Mouse (Mus musculus): ENCODE measurements around the gene Fgf22.

Gene Fgf22

DNA sequence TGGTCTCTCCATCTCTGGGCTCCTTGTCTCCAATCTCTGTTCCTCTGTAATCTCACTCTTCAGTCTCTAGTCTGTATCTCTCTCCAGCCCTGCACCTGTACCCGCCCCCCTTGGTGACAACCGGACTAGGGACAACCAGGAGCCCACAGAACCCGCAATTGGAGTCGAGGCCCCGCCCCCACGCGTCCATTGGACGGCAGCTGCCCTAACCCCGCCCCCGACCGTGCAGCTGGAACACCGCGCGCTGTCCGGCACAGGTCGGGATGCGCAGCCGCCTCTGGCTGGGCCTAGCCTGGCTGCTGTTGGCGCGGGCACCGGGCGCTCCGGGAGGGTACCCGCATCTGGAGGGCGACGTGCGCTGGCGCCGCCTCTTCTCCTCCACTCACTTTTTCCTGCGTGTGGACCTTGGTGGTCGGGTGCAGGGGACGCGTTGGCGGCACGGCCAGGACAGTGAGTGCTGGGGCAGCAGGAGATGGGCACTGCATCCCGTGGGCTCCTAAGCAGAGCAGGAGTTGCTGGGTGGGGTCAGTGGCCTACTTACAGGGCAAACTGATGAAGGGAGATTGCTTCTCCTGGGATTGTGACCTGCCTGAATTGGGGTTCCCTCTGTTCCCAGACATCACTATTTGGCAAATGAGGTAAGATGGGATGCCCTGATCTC, at the start of gene Fgf22:
Gene Fgf22 (plus strand): TSS at position 221 of the 661 bp plus-strand sequence.
- Histone ChIP-seq H3K9me3 (ENCODE audit: low read length) (no peaks in the 10 kb centered on the region), H3K36me3 (ENCODE audit: insufficient read depth, low read length) (peaks cover 31% of the 10 kb centered on the region), H3K4me1 (replicated peaks; ENCODE audit: low read depth, low read length) (peaks cover 47% of the 10 kb centered on the region), H3K4me3 (replicated peaks; ENCODE audit: low read length) (peak within 1 kb of the TSS; percentile 77), H3K27me3 (ENCODE audit: insufficient read depth, low read length) (peaks cover 13% of the 10 kb centered on the region; the same call in 1 of the 2 replicates)
- no peak for TF ChIP-seq POU5F1 (IDR thresholded peaks at IDR 0.05; ENCODE audit: borderline replicate concordance, low read length)
- no peak for TF ChIP-seq CTCF (conservative IDR thresholded peaks at IDR 0.05; ENCODE audit: low read length)
- no peak for TF ChIP-seq NANOG (IDR thresholded peaks at IDR 0.05; ENCODE audit: borderline replicate concordance, low read length)

DNA sequence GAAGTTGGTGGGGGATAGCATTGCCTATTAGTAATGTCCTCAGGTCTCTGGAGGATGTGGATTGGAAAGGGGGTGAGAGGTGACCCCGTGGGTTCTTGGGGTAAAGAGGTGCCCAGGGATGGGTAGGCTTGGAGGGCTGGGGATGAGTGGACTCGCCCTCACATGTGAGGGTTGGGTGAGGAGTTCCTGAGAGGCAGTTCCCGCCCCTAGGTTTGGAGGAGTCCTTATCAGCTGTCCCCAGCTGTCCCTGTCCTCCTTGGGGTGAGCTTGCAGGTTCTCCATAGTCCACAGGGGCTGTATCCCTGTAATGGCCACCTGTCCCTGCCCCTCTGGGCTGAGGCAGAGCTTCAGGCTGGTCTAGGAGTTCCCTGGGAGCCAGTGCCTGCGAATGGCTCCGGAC, 48.9 kb upstream of the Fgf22 start:
- Histone ChIP-seq H3K9me3 (ENCODE audit: low read length) (no peaks in the 10 kb centered on the region), H3K27me3 (ENCODE audit: insufficient read depth, low read length) (no peaks in the 10 kb centered on the region), H3K36me3 (ENCODE audit: insufficient read depth, low read length) (peaks cover 59% of the 10 kb centered on the region), H3K4me3 (replicated peaks; ENCODE audit: low read length) (peak overlapping the region; percentile 96), H3K4me1 (replicated peaks; ENCODE audit: low read depth, low read length) (peaks cover 74% of the 10 kb centered on the region)
- TF ChIP-seq CTCF (conservative IDR thresholded peaks at IDR 0.05; ENCODE audit: low read length): no peak
- TF ChIP-seq POU5F1 (IDR thresholded peaks at IDR 0.05; ENCODE audit: borderline replicate concordance, low read length): no peak
- TF ChIP-seq NANOG (IDR thresholded peaks at IDR 0.05; ENCODE audit: borderline replicate concordance, low read length): no peak

DNA sequence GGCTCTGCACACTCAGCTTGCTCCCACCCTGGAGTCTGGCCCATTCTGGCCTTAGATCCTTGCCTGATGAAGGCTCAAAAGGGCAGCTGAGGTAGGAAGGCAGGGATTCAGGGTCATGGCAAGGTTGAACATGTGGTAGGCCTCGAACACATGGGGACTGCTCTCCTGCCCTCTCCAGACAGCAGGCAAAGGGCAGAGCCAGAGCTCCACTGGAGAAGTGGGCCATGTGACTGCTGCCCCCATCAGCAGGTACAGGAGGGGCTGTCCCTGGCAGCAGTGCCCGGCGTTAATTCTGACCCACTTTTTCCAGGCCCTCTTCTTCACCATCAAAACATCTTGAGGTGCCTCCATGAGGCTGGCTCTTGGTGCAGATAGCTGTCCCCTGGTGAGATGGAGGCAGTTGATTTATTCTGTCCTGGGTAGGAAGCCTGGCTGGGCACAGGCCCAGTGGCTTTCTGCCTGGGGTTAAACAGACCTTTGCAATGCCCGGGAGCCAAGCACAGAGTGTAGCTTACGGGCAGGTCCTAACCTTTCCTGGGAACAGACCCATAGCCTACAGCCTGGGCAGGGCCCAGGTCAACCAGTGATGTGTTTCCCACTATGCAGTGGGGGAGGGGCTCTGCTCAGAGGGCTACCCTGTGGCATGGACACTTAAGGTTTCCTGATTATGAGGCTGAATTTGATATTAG, 48.3 kb upstream of the Fgf22 start:
- Histone ChIP-seq H3K4me3 (replicated peaks; ENCODE audit: low read length) (peak overlapping the region; percentile 96), H3K27me3 (ENCODE audit: insufficient read depth, low read length) (no peaks in the 10 kb centered on the region), H3K36me3 (ENCODE audit: insufficient read depth, low read length) (peaks cover 65% of the 10 kb centered on the region), H3K9me3 (ENCODE audit: low read length) (no peaks in the 10 kb centered on the region), H3K4me1 (replicated peaks; ENCODE audit: low read depth, low read length) (peaks cover 74% of the 10 kb centered on the region)
- TF ChIP-seq POU5F1 (IDR thresholded peaks at IDR 0.05; ENCODE audit: borderline replicate concordance, low read length) (no peak), NANOG (IDR thresholded peaks at IDR 0.05; ENCODE audit: borderline replicate concordance, low read length) (no peak), CTCF (conservative IDR thresholded peaks at IDR 0.05; ENCODE audit: low read length) (no peak)

DNA sequence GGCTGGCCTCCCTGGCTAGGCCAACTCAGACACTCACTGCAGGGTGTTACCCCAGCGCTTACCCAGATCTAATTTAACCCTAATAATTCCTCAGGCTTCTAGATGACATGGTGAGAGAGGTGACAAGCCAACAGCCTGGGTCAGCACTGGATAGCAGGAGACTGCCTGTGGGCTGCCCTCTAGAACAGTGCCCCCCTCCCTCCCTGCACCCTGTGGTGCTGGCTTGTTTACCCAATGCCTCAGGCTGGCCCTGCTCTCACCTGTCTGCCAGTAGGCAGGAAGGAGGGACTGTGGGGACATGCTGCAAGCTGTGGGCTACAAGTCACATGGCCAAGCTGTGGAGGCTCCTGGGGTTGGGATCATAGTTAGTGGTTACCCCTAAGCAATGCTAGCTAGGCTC, 47.7 kb upstream of the Fgf22 start:
- Histone ChIP-seq H3K36me3 (ENCODE audit: insufficient read depth, low read length) (peaks cover 71% of the 10 kb centered on the region), H3K27me3 (ENCODE audit: insufficient read depth, low read length) (no peaks in the 10 kb centered on the region), H3K4me3 (replicated peaks; ENCODE audit: low read length) (peak overlapping the region; percentile 96), H3K9me3 (ENCODE audit: low read length) (no peaks in the 10 kb centered on the region), H3K4me1 (replicated peaks; ENCODE audit: low read depth, low read length) (peaks cover 77% of the 10 kb centered on the region)
- TF ChIP-seq CTCF (conservative IDR thresholded peaks at IDR 0.05; ENCODE audit: low read length) (no peak), POU5F1 (IDR thresholded peaks at IDR 0.05; ENCODE audit: borderline replicate concordance, low read length) (no peak), NANOG (IDR thresholded peaks at IDR 0.05; ENCODE audit: borderline replicate concordance, low read length) (no peak)

DNA sequence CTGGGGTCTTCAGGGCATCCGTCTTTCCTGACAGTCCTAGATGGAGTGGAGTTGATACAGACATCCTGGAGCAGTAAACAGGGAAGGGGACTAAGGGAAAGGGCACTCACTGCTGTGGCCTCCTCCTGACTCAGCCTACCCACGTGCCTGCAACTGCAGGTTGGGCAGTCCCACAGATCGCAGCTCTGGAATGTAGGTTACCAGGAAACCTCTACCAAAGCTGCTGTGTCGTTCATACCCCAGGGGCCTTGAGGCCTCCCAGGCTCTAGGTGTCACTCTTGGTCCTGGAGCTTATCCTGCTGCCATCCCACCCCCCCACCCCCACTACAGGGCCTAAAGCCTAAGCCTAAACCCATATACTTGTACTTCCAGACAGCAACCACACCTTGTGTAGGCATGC, 47.1 kb upstream of the Fgf22 start:
- H3K27me3 ChIP-seq (ENCODE audit: insufficient read depth, low read length): no peaks in the 10 kb centered on the region
- no peaks in the 10 kb centered on the region for H3K9me3 ChIP-seq (ENCODE audit: low read length)
- TF ChIP-seq NANOG (IDR thresholded peaks at IDR 0.05; ENCODE audit: borderline replicate concordance, low read length) (no peak), POU5F1 (IDR thresholded peaks at IDR 0.05; ENCODE audit: borderline replicate concordance, low read length) (no peak)
- peaks cover 74% of the 10 kb centered on the region for H3K36me3 ChIP-seq (ENCODE audit: insufficient read depth, low read length)
- H3K4me1 ChIP-seq (replicated peaks; ENCODE audit: low read depth, low read length): peaks cover 81% of the 10 kb centered on the region
- H3K4me3 ChIP-seq (replicated peaks; ENCODE audit: low read length): peak overlapping the region; percentile 96

DNA sequence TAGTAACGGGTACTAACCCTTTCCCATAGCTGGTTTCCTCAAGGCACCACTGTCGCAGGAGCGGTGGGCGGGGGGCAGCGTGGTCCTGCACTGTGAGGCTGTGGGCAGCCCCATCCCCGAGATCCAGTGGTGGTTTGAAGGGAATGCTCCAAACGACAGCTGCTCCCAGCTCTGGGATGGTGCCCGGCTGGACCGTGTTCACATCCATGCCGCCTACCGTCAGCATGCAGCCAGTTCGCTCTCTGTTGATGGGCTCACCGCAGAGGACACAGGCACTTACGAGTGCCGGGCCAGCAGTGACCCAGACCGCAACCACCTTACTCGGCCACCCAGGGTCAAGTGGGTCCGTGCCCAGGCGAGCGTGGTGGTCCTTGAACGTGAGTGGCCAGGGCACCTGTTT, 46.2 kb upstream of the Fgf22 start:
- Histone ChIP-seq H3K9me3 (ENCODE audit: low read length) (no peaks in the 10 kb centered on the region), H3K4me1 (replicated peaks; ENCODE audit: low read depth, low read length) (peaks cover 85% of the 10 kb centered on the region), H3K27me3 (ENCODE audit: insufficient read depth, low read length) (no peaks in the 10 kb centered on the region), H3K36me3 (ENCODE audit: insufficient read depth, low read length) (peaks cover 76% of the 10 kb centered on the region), H3K4me3 (replicated peaks; ENCODE audit: low read length) (peak overlapping the region; percentile 63)
- TF ChIP-seq NANOG (IDR thresholded peaks at IDR 0.05; ENCODE audit: borderline replicate concordance, low read length): no peak
- no peak for TF ChIP-seq POU5F1 (IDR thresholded peaks at IDR 0.05; ENCODE audit: borderline replicate concordance, low read length)
- no peak for TF ChIP-seq CTCF (conservative IDR thresholded peaks at IDR 0.05; ENCODE audit: low read length)

DNA sequence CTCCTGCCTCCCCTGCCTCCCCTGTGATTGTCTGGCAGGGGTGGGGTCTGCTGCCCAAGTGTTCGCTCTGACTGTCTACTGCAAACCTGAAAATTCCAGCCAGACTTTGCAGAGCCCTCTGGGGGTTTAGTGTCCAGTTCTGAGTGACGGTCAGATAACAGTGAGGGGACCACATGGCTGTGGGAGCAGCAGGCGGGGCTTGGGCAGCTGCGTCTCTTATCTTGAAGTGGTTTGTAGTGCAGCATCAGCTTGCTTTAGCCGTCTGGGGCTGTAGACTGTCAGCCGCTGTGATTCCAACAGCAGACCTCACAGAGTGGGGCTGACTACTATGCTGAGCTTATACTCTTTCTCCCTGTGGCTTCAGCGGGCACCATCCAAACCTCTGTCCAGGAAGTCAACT, 45.6 kb upstream of the Fgf22 start:
- peaks cover 83% of the 10 kb centered on the region for H3K4me1 ChIP-seq (replicated peaks; ENCODE audit: low read depth, low read length)
- no peaks in the 10 kb centered on the region for H3K9me3 ChIP-seq (ENCODE audit: low read length)
- TF ChIP-seq NANOG (IDR thresholded peaks at IDR 0.05; ENCODE audit: borderline replicate concordance, low read length) (no peak), CTCF (conservative IDR thresholded peaks at IDR 0.05; ENCODE audit: low read length) (no peak), POU5F1 (IDR thresholded peaks at IDR 0.05; ENCODE audit: borderline replicate concordance, low read length) (no peak)
- peaks cover 76% of the 10 kb centered on the region for H3K36me3 ChIP-seq (ENCODE audit: insufficient read depth, low read length)
- peak overlapping the region; percentile 63 for H3K4me3 ChIP-seq (replicated peaks; ENCODE audit: low read length)
- no peaks in the 10 kb centered on the region for H3K27me3 ChIP-seq (ENCODE audit: insufficient read depth, low read length)

DNA sequence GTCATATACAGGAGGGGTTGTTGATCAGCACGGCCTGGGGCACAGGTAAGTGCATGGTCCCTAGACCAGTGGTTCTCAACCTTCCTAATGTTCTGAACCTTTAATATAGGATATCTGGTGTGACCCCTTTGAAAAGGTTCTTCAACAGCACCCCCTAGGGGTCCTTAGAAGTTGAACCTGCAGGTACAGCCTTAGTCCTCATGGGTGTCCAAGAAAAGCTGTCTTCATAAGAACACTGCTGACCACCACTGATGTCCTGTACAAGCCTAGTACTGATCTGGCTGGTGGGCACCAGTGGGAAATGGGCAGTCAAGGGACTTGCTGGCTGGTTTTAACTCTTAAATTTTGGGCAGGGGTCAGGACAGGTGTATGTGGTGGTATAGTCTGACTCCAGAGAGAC, 42.8 kb upstream of the Fgf22 start:
- H3K4me3 ChIP-seq (replicated peaks; ENCODE audit: low read length): no peak overlapping the region
- H3K4me1 ChIP-seq (replicated peaks; ENCODE audit: low read depth, low read length): peaks cover 68% of the 10 kb centered on the region
- TF ChIP-seq NANOG (IDR thresholded peaks at IDR 0.05; ENCODE audit: borderline replicate concordance, low read length) (no peak), POU5F1 (IDR thresholded peaks at IDR 0.05; ENCODE audit: borderline replicate concordance, low read length) (no peak), CTCF (conservative IDR thresholded peaks at IDR 0.05; ENCODE audit: low read length) (peak; percentile 40)
- peaks cover 21% of the 10 kb centered on the region for H3K27me3 ChIP-seq (ENCODE audit: insufficient read depth, low read length)
- H3K36me3 ChIP-seq (ENCODE audit: insufficient read depth, low read length): peaks cover 55% of the 10 kb centered on the region
- no peaks in the 10 kb centered on the region for H3K9me3 ChIP-seq (ENCODE audit: low read length)
